In genomic region chr5:130811266-130811665, GRCm38 (mm10) we compare ENCODE assay signal across 9 mouse cellular contexts.
A peak's percentile ranks its signal among the peaks of the same experiment; 100 is the strongest.
DNase-seq lines count a peak whose midpoint lies in the region; ATAC-seq and TF ChIP-seq lines count a peak whose summit lies in the region.
"Had no signal": no experiment of that assay in that cellular context is flagged by ENCODE, and none has a peak within 500 bp of the region (broad histone marks: within the 10 kb centered on the region; RNA-seq: fewer than 3 reads in every experiment).

No protein-coding gene starts in this region.

- H3K9ac ChIP-seq in forebrain, postnatal 0 days: no peak overlapping the region
- no peak overlapping the region for H3K9ac ChIP-seq in forebrain, embryonic 13.5 days
- no peak overlapping the region for H3K9ac ChIP-seq in lung, embryonic 14.5 days
- H3K9ac ChIP-seq: limb, embryonic 12.5 days had no signal

- peak; percentile 85 for DNase-seq in forebrain, postnatal 0 days
- DNase-seq in lung, embryonic 14.5 days: peak; percentile 79
- DNase-seq in lung, adult 18-20 months: no peak
- peak; percentile 59 for DNase-seq in cerebellum, adult 8-10 months
- peak; percentile 70 for DNase-seq in kidney, postnatal 10 days
- DNase-seq in retina, embryonic 14.5 days (ENCODE audit: low spot score): peak; percentile 81
- no peak for DNase-seq in urinary bladder, postnatal 10 days (ENCODE audit: low spot score)

- TF ChIP-seq CTCF in forebrain, postnatal 0 days (IDR thresholded peaks at IDR 0.05; ENCODE audit: low read depth): peak; percentile 82
- peak; percentile 62 for TF ChIP-seq CTCF in lung, embryonic 14.5 days (IDR thresholded peaks at IDR 0.05; ENCODE audit: low read depth)

- H3K27ac ChIP-seq in forebrain, postnatal 0 days (ENCODE audit: low read depth, low read length): no peak overlapping the region
- no peak overlapping the region for H3K27ac ChIP-seq in forebrain, embryonic 13.5 days
- H3K27ac ChIP-seq in lung, embryonic 14.5 days (ENCODE audit: low read depth): no peak overlapping the region
- H3K27ac ChIP-seq: limb, embryonic 12.5 days had no signal

- no peaks in the 10 kb centered on the region for H3K27me3 ChIP-seq in forebrain, postnatal 0 days (ENCODE audit: insufficient read depth, low read length)
- no peaks in the 10 kb centered on the region for H3K27me3 ChIP-seq in forebrain, embryonic 13.5 days
- H3K27me3 ChIP-seq in lung, embryonic 14.5 days (ENCODE audit: insufficient read depth, low read length): no peaks in the 10 kb centered on the region
- H3K27me3 ChIP-seq: limb, embryonic 12.5 days had no signal

- WGBS in forebrain, postnatal 0 days: 28% methylated on average over 3 of the region's 3 CpGs
- WGBS in forebrain, embryonic 13.5 days: 30% methylated on average over 3 of the region's 3 CpGs
- WGBS in lung, embryonic 14.5 days: 31% methylated on average over 3 of the region's 3 CpGs

- H3K9me3 ChIP-seq in forebrain, postnatal 0 days (ENCODE audit: low read length): no peaks in the 10 kb centered on the region
- peaks cover 8% of the 10 kb centered on the region for H3K9me3 ChIP-seq in forebrain, embryonic 13.5 days (replicated peaks)
- peaks cover 5% of the 10 kb centered on the region; the same call in 1 of the 2 replicates for H3K9me3 ChIP-seq in lung, embryonic 14.5 days (ENCODE audit: low read depth, low read length)

- H3K36me3 ChIP-seq in forebrain, postnatal 0 days (ENCODE audit: insufficient read depth): no peaks in the 10 kb centered on the region
- no peaks in the 10 kb centered on the region for H3K36me3 ChIP-seq in forebrain, embryonic 13.5 days (ENCODE audit: poor library complexity, severe bottlenecking)
- H3K36me3 ChIP-seq in lung, embryonic 14.5 days (ENCODE audit: insufficient read depth): no peaks in the 10 kb centered on the region
- H3K36me3 ChIP-seq: limb, embryonic 12.5 days had no signal

- H3K4me1 ChIP-seq in forebrain, postnatal 0 days (ENCODE audit: insufficient read depth): no peaks in the 10 kb centered on the region
- H3K4me1 ChIP-seq in forebrain, embryonic 13.5 days: no peaks in the 10 kb centered on the region
- H3K4me1 ChIP-seq in lung, embryonic 14.5 days (ENCODE audit: insufficient read depth): no peaks in the 10 kb centered on the region
- H3K4me1 ChIP-seq: limb, embryonic 12.5 days had no signal

- peak; percentile 78 for ATAC-seq in forebrain, postnatal 0 days
- ATAC-seq in forebrain, embryonic 13.5 days: no peak
- ATAC-seq in lung, embryonic 14.5 days (ENCODE audit: insufficient read depth): no peak

- no peak overlapping the region for H3K4me2 ChIP-seq in forebrain, postnatal 0 days (ENCODE audit: low read depth)
- H3K4me2 ChIP-seq in forebrain, embryonic 13.5 days: no peak overlapping the region
- H3K4me2 ChIP-seq in lung, embryonic 14.5 days: no peak overlapping the region
- H3K4me2 ChIP-seq: limb, embryonic 12.5 days had no signal

- H3K4me3 ChIP-seq in forebrain, postnatal 0 days (ENCODE audit: low read depth, low read length): no peak overlapping the region
- H3K4me3 ChIP-seq in forebrain, embryonic 13.5 days: no peak overlapping the region
- H3K4me3 ChIP-seq in lung, embryonic 14.5 days (ENCODE audit: low read depth, low read length): no peak overlapping the region
- H3K4me3 ChIP-seq: limb, embryonic 12.5 days had no signal

Comparison
In these comparisons a context has a peak if more than half of its experiments do, and no peak if none do; other contexts are left out.
1. DNase-seq: peak in forebrain, postnatal 0 days (single experiment), lung, embryonic 14.5 days (single experiment), cerebellum, adult 8-10 months (single experiment), kidney, postnatal 10 days (single experiment) and retina, embryonic 14.5 days (single experiment); none in lung, adult 18-20 months (0 of 2) and urinary bladder, postnatal 10 days (single experiment).